Mouse (Mus musculus): ENCODE data around the gene Ganc.

- no peak for TF ChIP-seq CTCF (IDR thresholded peaks at IDR 0.05; ENCODE audit: low read depth, low read length)
- no peak for TF ChIP-seq POLR2A (IDR thresholded peaks at IDR 0.05; ENCODE audit: borderline replicate concordance, low read depth, low read length)
Measured at GRCm38 (mm10) chr2:120373858-120374257, 29.8 kb upstream of the Ganc start.

All from bone marrow macrophage, adult 2 months (primary cell).